Mouse (Mus musculus): ENCODE results near the gene Them4. TPM values are rescaled to one million over a fixed set of nuclear protein-coding genes. Genes with fewer than 3 reads are reported as not detected.

Them4 gene
- polyA plus RNA-seq, 1 experiment from 2014 or later, result 56.9 TPM

- H3K9ac ChIP-seq, result no peak within 1 kb of the TSS
These were observed 32.1 kb downstream of the Them4 start, which contains the start of gene Them5 for GRCm38 (mm10) chr3:94341959-94342422. TSS of gene Them5 (plus strand) at chr3:94342099.

GRCm38 (mm10) chr3:94342552-94342951 lies 32.7 kb downstream of the Them4 start:
- Histone ChIP-seq H3K4me1 (peaks cover 3% of the 10 kb centered on the region; the same call in 1 of the 2 replicates), H3K4me3 (no peak overlapping the region), H3K36me3 (replicated peaks) (no peaks in the 10 kb centered on the region), H3K27me3 (replicated peaks) (no peaks in the 10 kb centered on the region), H3K9ac (no peak overlapping the region), H3K4me2 (no peak overlapping the region), H3K27ac (no peak overlapping the region), H3K9me3 (no peaks in the 10 kb centered on the region)
- 35% methylated on average over 1 of the region's 1 CpGs for WGBS
- ATAC-seq (replicated peaks), result peak; percentile 62; the same call in 1 of the 2 replicates

More at GRCm38 (mm10) chr3:94341959-94342422, 32.1 kb downstream of the Them4 start, which contains the start of gene Them5:
- Histone ChIP-seq H3K4me2 (no peak within 1 kb of the TSS), H3K4me1 (peaks cover 3% of the 10 kb centered on the region; the same call in 1 of the 2 replicates), H3K27ac (0 out of 2 replicates have a peak within 1 kb of the TSS, but pooled peaks have one; percentile 9), H3K9me3 (no peaks in the 10 kb centered on the region), H3K4me3 (no peak within 1 kb of the TSS), H3K27me3 (replicated peaks) (no peaks in the 10 kb centered on the region), H3K36me3 (replicated peaks) (no peaks in the 10 kb centered on the region)
- WGBS, result 58% methylated on average over 3 of the region's 3 CpGs
- 0 out of 2 replicates have a peak, but pooled peaks have one; percentile 20 for ATAC-seq (replicated peaks)

- Histone ChIP-seq H3K4me2 (no peak overlapping the region), H3K9ac (no peak overlapping the region), H3K27ac (no peak overlapping the region), H3K9me3 (no peaks in the 10 kb centered on the region), H3K4me3 (no peak overlapping the region), H3K36me3 (replicated peaks) (no peaks in the 10 kb centered on the region), H3K4me1 (peaks cover 3% of the 10 kb centered on the region; the same call in 1 of the 2 replicates), H3K27me3 (replicated peaks) (no peaks in the 10 kb centered on the region)
- 95% methylated on average over 2 of the region's 2 CpGs for WGBS
- no peak for ATAC-seq (replicated peaks)
These were observed 34.3 kb downstream of the Them4 start for GRCm38 (mm10) chr3:94344182-94344581.

- no peaks in the 10 kb centered on the region for H3K36me3 ChIP-seq (replicated peaks)
- 59% methylated on average over 3 of the region's 3 CpGs for WGBS
- H3K4me1 ChIP-seq, result peaks cover 3% of the 10 kb centered on the region; the same call in 1 of the 2 replicates
- no peak overlapping the region for H3K4me3 ChIP-seq
- H3K27me3 ChIP-seq (replicated peaks), result no peaks in the 10 kb centered on the region
- H3K9ac ChIP-seq, result no peak overlapping the region
- H3K4me2 ChIP-seq, result no peak overlapping the region
- no peaks in the 10 kb centered on the region for H3K9me3 ChIP-seq
- no peak for ATAC-seq (replicated peaks)
- H3K27ac ChIP-seq, result no peak overlapping the region
These were observed 35.0 kb downstream of the Them4 start for GRCm38 (mm10) chr3:94344897-94345296.

GRCm38 (mm10) chr3:94348146-94348545 lies 38.3 kb downstream of the Them4 start:
- no peak overlapping the region for H3K4me2 ChIP-seq
- no peaks in the 10 kb centered on the region for H3K27me3 ChIP-seq (replicated peaks)
- no peak overlapping the region for H3K27ac ChIP-seq
- H3K9ac ChIP-seq, result no peak overlapping the region
- no peaks in the 10 kb centered on the region for H3K9me3 ChIP-seq
- H3K4me3 ChIP-seq, result no peak overlapping the region
- no peak for ATAC-seq (replicated peaks)
- H3K36me3 ChIP-seq (replicated peaks), result no peaks in the 10 kb centered on the region
- H3K4me1 ChIP-seq, result no peaks in the 10 kb centered on the region
- WGBS, result 85% methylated on average over 2 of the region's 2 CpGs

GRCm38 (mm10) chr3:94360812-94361211 lies 50.9 kb downstream of the Them4 start:
- ATAC-seq (replicated peaks), result no peak
- no peak overlapping the region for H3K9ac ChIP-seq

GRCm38 (mm10) chr3:94362138-94362537 lies 52.2 kb downstream of the Them4 start, which contains the start of gene C2cd4d:
TSS of gene C2cd4d (plus strand) at chr3:94362438.
- WGBS, result 27% methylated on average over 7 of the region's 7 CpGs
- H3K4me2 ChIP-seq, result peak within 1 kb of the TSS; percentile 91
- peaks cover 7% of the 10 kb centered on the region; the same call in 1 of the 2 replicates for H3K27me3 ChIP-seq (replicated peaks)
- peak within 1 kb of the TSS; percentile 57 for H3K4me3 ChIP-seq
- H3K4me1 ChIP-seq, result peaks cover 12% of the 10 kb centered on the region; the same call in 1 of the 2 replicates
- H3K9ac ChIP-seq, result peak within 1 kb of the TSS; percentile 81
- no peaks in the 10 kb centered on the region for H3K36me3 ChIP-seq (replicated peaks)
- H3K9me3 ChIP-seq, result no peaks in the 10 kb centered on the region
- ATAC-seq (replicated peaks), result no peak
- 0 out of 2 replicates have a peak within 1 kb of the TSS, but pooled peaks have one; percentile 69 for H3K27ac ChIP-seq

More at GRCm38 (mm10) chr3:94360812-94361211, 50.9 kb downstream of the Them4 start:
- WGBS, result 3% methylated on average over 1 of the region's 1 CpGs
- no peaks in the 10 kb centered on the region for H3K36me3 ChIP-seq (replicated peaks)
- no peaks in the 10 kb centered on the region for H3K9me3 ChIP-seq
- peaks cover 12% of the 10 kb centered on the region; the same call in 1 of the 2 replicates for H3K4me1 ChIP-seq
- H3K27me3 ChIP-seq (replicated peaks), result 0 out of 2 replicates have a peak, but pooled peaks cover 3% of the 10 kb centered on the region
- no peak overlapping the region for H3K4me3 ChIP-seq
- no peak overlapping the region for H3K27ac ChIP-seq
- H3K4me2 ChIP-seq, result no peak overlapping the region

- 6% methylated on average over 97 of the region's 97 CpGs for WGBS
- H3K36me3 ChIP-seq (replicated peaks), result no peaks in the 10 kb centered on the region
- peak overlapping the region; percentile 81 for H3K9ac ChIP-seq
- peak overlapping the region; percentile 69 for H3K27ac ChIP-seq
- peaks cover 7% of the 10 kb centered on the region; the same call in 1 of the 2 replicates for H3K27me3 ChIP-seq (replicated peaks)
- H3K4me3 ChIP-seq, result peak overlapping the region; percentile 57
- no peaks in the 10 kb centered on the region for H3K9me3 ChIP-seq
- H3K4me1 ChIP-seq, result peaks cover 12% of the 10 kb centered on the region; the same call in 1 of the 2 replicates
- peak overlapping the region; percentile 91 for H3K4me2 ChIP-seq
- peak; percentile 68 for ATAC-seq (replicated peaks)
These were observed 53.6 kb downstream of the Them4 start for GRCm38 (mm10) chr3:94363291-94364153.

GRCm38 (mm10) chr3:94364154-94364526 lies 54.3 kb downstream of the Them4 start:
- Histone ChIP-seq H3K36me3 (replicated peaks) (no peaks in the 10 kb centered on the region), H3K4me1 (peaks cover 12% of the 10 kb centered on the region; the same call in 1 of the 2 replicates), H3K9me3 (no peaks in the 10 kb centered on the region), H3K27me3 (replicated peaks) (peaks cover 7% of the 10 kb centered on the region; the same call in 1 of the 2 replicates), H3K27ac (peak overlapping the region; percentile 69), H3K4me3 (peak overlapping the region; percentile 57), H3K9ac (peak overlapping the region; percentile 81), H3K4me2 (peak overlapping the region; percentile 91)
- WGBS, result 4% methylated on average over 23 of the region's 23 CpGs
- ATAC-seq (replicated peaks), result peak; percentile 63

GRCm38 (mm10) chr3:94366761-94367160 lies 56.9 kb downstream of the Them4 start:
- 22% methylated on average over 3 of the region's 3 CpGs for WGBS
- Histone ChIP-seq H3K27me3 (replicated peaks) (peaks cover 7% of the 10 kb centered on the region; the same call in 1 of the 2 replicates), H3K27ac (no peak overlapping the region), H3K4me1 (peaks cover 17% of the 10 kb centered on the region), H3K9ac (no peak overlapping the region), H3K4me2 (no peak overlapping the region), H3K9me3 (no peaks in the 10 kb centered on the region), H3K4me3 (no peak overlapping the region), H3K36me3 (replicated peaks) (no peaks in the 10 kb centered on the region)
- ATAC-seq (replicated peaks), result peak; percentile 10; the same call in 1 of the 2 replicates

GRCm38 (mm10) chr3:94367511-94367910 lies 57.6 kb downstream of the Them4 start:
- H3K36me3 ChIP-seq (replicated peaks), result no peaks in the 10 kb centered on the region
- H3K27me3 ChIP-seq (replicated peaks), result peaks cover 7% of the 10 kb centered on the region; the same call in 1 of the 2 replicates
- no peak overlapping the region for H3K9ac ChIP-seq
- no peak overlapping the region for H3K4me2 ChIP-seq
- H3K4me3 ChIP-seq, result no peak overlapping the region
- no peak overlapping the region for H3K27ac ChIP-seq
- H3K9me3 ChIP-seq, result no peaks in the 10 kb centered on the region
- H3K4me1 ChIP-seq, result peaks cover 18% of the 10 kb centered on the region
- ATAC-seq (replicated peaks), result no peak
- 87% methylated on average over 6 of the region's 6 CpGs for WGBS

- no peak overlapping the region for H3K9ac ChIP-seq
- no peak for ATAC-seq (replicated peaks)
- H3K9me3 ChIP-seq, result no peaks in the 10 kb centered on the region
- peaks cover 22% of the 10 kb centered on the region for H3K4me1 ChIP-seq
- 65% methylated on average over 6 of the region's 6 CpGs for WGBS
- H3K27me3 ChIP-seq (replicated peaks), result peaks cover 5% of the 10 kb centered on the region; the same call in 1 of the 2 replicates
- no peak overlapping the region for H3K4me3 ChIP-seq
- H3K4me2 ChIP-seq, result no peak overlapping the region
- no peaks in the 10 kb centered on the region for H3K36me3 ChIP-seq (replicated peaks)
- H3K27ac ChIP-seq, result no peak overlapping the region
These were observed 58.7 kb downstream of the Them4 start for GRCm38 (mm10) chr3:94368631-94369030.

Measured in midbrain, embryonic 15.5 days (tissue).